Mouse (Mus musculus) 416B (cell line): ENCODE measurements around the gene Bpifa5.
"Not testable (repeated sequence)": the region's sequence is repeated elsewhere in the genome, so short reads cannot be mapped to it uniquely, and the experiment has no call there.

Experiments
- DNase-seq: peaks from one replicate; pipeline ENCODE4 v3.0.0; 2011; ENCODE audit warnings: low read depth

Gene Bpifa5

GRCm38 (mm10) chr2:154162307-154162706 is at the start of gene Bpifa5:
Gene Bpifa5 (plus strand): TSS chr2:154162607.
- no peak for DNase-seq

- DNase-seq, result no peak
Observed at GRCm38 (mm10) chr2:154117381-154117780, 45.0 kb upstream of the Bpifa5 start.

DNA sequence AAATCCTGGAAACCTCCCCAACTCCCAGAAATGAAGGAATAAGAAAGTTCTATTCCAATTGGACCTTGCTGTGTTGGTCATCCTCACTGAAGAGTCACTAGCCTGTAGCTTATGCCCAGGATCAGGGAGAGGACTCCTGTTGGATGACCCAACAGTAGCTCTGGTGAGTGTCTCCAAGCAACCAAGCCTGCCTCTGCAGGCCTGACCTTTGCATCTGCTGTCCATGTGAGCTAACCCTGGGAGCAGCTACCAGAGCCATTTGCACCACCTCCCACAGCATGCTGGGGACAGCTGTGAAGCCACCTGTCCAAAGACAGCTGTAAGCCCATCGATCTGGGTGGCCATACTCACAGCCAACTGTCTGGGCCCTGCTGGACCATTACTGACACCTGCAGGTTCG is 32.3 kb upstream of the Bpifa5 start, which contains the start of gene Bpifa3:
TSS of gene Bpifa3 (plus strand) at position 217 of the 400 bp plus-strand sequence.
- no peak for DNase-seq

GRCm38 (mm10) chr2:154142580-154142979 is 19.8 kb upstream of the Bpifa5 start, which contains the start of gene Bpifa1:
Gene Bpifa1 (plus strand): TSS chr2:154142880.
- no peak for DNase-seq

DNA sequence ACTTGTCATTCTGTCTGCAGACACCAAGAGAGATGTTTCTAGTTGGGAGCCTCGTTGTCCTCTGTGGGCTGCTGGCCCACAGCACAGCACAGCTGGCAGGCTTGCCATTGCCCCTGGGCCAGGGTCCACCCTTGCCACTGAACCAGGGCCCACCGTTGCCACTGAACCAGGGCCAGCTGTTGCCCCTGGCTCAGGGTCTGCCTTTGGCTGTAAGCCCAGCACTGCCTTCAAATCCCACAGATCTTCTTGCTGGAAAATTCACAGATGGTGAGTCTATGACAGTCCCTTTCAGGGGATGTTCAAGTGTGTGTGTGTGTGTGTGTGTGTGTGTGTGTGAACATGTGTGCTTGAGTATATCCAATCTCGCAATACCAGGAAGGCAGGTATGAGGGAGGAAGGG is 18.7 kb upstream of the Bpifa5 start:
- DNase-seq, result no peak

GRCm38 (mm10) chr2:154147496-154147895 is 14.9 kb upstream of the Bpifa5 start:
- no peak for DNase-seq

DNA sequence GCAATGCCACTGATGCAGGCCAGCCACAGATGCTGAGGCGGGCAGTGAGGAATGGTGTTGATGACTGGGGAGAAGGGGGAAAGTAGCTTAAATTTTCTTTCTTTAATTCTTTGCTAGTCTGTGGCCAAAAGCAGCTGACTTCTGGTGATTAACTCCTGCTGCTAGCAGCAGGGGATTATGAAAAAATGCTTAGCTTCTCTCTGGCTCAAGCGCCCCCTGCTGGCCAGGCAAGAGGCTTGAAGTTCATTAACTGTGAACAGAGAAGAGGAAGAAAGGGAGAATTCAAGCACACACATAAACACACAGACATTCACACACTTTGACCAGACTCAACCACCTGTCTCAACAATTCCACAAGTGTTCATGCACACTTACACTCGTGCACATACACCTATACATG is 4.0 kb upstream of the Bpifa5 start:
- peak; percentile 44 for DNase-seq

- no peak for DNase-seq
Observed at GRCm38 (mm10) chr2:154163306-154163705, 899 bp downstream of the Bpifa5 start.

DNA sequence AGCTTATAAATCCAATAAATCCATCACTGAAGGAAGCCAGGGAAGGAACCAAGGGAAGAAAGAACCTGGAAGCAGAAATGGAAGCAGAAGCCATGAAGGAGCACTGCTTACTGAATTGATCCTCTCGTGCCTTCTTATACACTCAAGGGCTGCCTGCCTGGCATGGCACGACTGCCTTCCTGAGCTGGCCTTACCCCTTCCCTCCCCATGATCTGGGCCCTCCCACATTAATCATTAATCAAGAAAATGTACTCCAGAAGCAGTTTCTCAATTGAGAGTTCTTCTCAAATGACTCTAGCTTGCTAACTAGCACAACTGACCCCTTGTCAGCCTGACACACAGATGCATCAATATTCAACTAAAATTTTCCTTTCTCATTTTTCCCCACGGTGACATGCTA is 6.8 kb downstream of the Bpifa5 start:
- DNase-seq, result no peak

- no peak for DNase-seq
Observed at GRCm38 (mm10) chr2:154171621-154172020, 9.2 kb downstream of the Bpifa5 start.

- peak; percentile 63 for DNase-seq
Observed at GRCm38 (mm10) chr2:154173313-154173712, 10.9 kb downstream of the Bpifa5 start.

DNA sequence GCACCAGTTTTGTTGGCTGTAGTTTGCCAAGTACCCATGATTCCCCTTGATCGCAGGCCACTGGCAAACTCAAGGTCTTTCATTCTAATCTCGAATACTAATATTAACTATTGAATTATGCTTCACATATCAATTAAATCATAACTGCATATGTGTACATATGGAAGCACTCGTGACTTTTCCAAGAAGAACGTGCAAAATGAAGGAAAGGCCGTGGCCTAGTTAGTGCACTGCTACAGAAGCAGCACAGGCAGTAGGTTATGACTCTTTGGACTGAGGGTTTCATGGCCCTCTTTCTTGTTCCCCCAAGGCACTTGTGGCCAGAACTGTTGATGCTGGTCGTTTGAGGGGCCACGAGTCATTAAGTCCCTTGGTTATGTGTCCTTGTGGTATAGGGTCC is 19.5 kb downstream of the Bpifa5 start:
- not testable (repeated sequence) for DNase-seq

DNA sequence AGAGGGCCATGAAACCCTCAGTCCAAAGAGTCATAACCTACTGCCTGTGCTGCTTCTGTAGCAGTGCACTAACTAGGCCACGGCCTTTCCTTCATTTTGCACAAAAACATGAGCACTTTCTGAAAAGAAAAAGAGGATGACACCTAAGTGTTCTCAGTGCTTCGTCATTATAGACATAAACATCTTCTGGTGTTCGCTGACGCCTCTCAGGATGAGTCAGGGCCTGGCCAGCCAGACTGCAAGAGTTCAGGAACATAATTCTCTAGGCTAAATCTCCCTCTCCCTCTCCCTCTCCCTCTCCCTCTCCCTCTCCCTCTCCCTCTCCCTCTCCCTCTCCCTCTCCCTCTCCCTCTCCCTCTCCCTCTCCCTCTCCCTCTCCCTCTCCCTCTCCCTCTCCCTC is 20.7 kb downstream of the Bpifa5 start:
- DNase-seq, result not testable (repeated sequence)

DNA sequence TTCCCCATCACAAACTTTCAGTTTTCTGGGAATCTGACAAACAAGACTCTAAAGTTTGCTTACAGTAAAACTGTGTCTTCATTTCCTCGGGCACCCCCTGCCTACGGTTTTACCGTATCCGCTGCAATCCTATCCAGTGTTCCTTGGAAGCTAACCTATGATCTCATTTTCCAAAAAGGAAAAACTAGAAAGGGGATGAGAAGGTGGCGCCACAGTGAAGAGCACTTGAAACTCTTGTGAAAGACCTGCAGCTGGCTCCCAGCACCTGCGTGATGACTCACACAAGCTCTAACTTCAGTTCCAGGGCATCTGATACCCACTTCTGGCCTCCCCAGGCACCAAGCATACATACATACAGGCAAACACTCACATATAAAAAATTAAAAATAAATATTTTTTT is 22.9 kb downstream of the Bpifa5 start:
- no peak for DNase-seq

DNA sequence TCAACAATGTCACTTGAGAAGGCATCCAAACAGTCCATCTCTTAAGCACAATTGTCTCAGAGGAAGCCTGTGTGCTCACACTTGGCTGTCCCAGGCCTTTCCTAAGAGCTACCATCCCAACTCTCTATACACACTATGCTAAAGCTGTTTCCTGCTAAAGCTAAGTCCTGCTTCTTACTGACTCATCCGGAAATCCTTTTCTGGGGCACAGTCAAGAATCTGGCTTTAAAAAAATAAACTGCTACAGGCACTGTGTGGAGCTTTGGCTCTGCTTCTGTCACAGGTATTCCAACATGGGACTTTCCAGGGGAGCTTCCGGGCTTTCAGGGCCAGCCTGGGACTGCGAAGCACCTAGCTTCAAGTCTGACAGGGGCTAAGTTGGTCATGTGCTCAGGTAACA is 23.3 kb downstream of the Bpifa5 start:
- peak; percentile 62 for DNase-seq

DNA sequence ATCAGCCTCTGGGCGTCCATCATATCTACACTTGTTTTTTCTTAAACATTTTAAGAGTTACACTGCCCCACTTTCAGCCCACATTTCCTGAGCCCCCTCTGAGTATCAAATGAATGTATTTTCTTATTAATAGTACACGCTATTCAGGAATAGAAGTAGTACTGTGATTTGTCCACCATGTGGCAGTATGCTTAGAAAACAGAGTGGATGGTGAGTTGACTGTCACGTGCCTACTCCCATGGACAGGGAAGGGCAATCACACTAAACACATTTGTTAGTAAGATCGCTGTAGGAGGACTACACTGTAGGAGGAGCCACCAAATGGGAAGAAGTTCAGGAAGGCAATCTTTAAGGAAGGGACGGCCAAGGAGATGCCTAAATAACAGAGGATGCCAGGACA is 25.1 kb downstream of the Bpifa5 start:
- DNase-seq, result peak; percentile 63

- DNase-seq, result no peak
Observed at GRCm38 (mm10) chr2:154189877-154190434, 27.5 kb downstream of the Bpifa5 start.

GRCm38 (mm10) chr2:154190546-154191258 is 28.3 kb downstream of the Bpifa5 start, which contains the start of gene Bpifb1:
Gene Bpifb1 (plus strand): TSS chr2:154190818.
- DNase-seq, result no peak

GRCm38 (mm10) chr2:154192141-154192540 is 29.7 kb downstream of the Bpifa5 start:
- DNase-seq, result no peak

- no peak for DNase-seq
Observed at GRCm38 (mm10) chr2:154193071-154193470, 30.7 kb downstream of the Bpifa5 start.

- no peak for DNase-seq
Observed at GRCm38 (mm10) chr2:154193994-154194504, 31.6 kb downstream of the Bpifa5 start.

GRCm38 (mm10) chr2:154197036-154197435 is 34.6 kb downstream of the Bpifa5 start:
- DNase-seq, result no peak

DNA sequence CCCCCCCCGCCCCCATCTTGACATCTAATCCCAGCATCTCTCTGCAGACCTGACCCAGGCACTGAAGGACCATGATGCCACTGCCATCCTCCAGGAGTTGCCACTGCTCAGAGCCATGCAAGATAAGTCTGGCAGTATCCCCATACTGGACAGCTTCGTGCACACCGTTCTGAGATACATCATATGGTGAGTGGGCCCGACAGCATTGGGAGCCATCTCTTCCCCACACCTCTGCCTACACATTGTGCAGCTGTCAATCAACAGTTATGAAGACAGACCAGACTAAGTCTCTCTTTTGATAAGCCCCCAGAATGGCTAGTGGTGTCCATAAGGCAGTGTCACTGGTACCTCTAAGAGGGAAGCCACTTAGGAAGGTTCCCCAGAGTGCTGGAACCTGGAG is 42.2 kb downstream of the Bpifa5 start:
- no peak for DNase-seq
